Mouse (Mus musculus): Measurements from ENCODE around the gene Ano6. TPM values are rescaled to one million over a fixed set of nuclear protein-coding genes. Genes with fewer than 3 reads are reported as not detected.
A peak's percentile ranks its signal among the peaks of the same experiment; 100 is the strongest.

Gene Ano6
- polyA plus RNA-seq, 1 experiment from 2014 or later, result 46.4 TPM

DNA sequence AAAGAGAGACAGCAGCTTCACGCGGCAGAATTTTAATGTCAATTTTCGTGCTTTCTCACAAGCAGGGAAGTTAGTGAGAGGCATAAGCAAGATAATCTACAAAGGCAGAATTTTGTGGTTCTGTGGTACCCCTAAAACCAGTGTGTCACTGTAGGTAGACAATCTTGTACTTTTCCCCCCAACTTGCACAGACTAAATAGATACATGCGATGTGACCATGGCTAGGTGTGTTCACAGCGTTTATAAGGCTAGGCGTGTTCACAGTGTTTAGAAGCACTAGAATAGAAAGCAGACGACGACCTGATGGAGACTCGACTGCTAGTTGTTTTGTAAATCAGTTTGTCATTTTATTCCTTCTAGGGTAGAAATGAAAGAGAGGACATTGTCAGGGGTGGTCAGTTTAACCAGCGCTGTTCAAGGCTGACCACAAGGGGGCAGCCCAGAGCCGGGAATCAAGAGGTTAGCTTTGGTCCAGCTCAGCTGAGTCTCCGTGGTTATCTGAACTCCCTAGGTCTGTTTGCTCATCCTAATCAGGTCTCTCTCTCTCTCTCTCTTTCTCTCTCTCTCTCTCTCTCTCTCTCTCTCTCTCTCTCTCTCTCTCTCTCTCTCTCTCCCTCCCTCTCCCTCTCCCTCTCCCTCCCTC, 27.9 kb upstream of the Ano6 start:
- no peak overlapping the region for H3K4me2 ChIP-seq (replicated peaks; ENCODE audit: low read depth, low read length)
- no peaks in the 10 kb centered on the region for H3K36me3 ChIP-seq (ENCODE audit: control insufficient read depth, insufficient read depth, low read length)
- H3K27me3 ChIP-seq (ENCODE audit: control insufficient read depth, insufficient read depth, low read length), result no peaks in the 10 kb centered on the region
- WGBS, result 36% methylated on average over 12 of the region's 12 CpGs
- no peak overlapping the region for H3K4me3 ChIP-seq (ENCODE audit: low read depth, low read length)
- ATAC-seq (ENCODE audit: insufficient number of reproducible peaks, insufficient read depth, low FRiP score, low read depth), result peak; percentile 76; the same call in 1 of the 2 replicates
- no peaks in the 10 kb centered on the region for H3K9me3 ChIP-seq (ENCODE audit: control insufficient read depth, low read depth, low read length)
- no peak overlapping the region for H3K9ac ChIP-seq (replicated peaks; ENCODE audit: low read depth, low read length)
- no peaks in the 10 kb centered on the region for H3K4me1 ChIP-seq (ENCODE audit: control insufficient read depth, insufficient read depth, low read length)
- H3K27ac ChIP-seq (ENCODE audit: low read length), result no peak overlapping the region

- Histone ChIP-seq H3K9ac (replicated peaks; ENCODE audit: low read depth, low read length) (no peak overlapping the region), H3K4me3 (ENCODE audit: low read depth, low read length) (no peak overlapping the region), H3K9me3 (ENCODE audit: control insufficient read depth, low read depth, low read length) (no peaks in the 10 kb centered on the region), H3K4me1 (ENCODE audit: control insufficient read depth, insufficient read depth, low read length) (no peaks in the 10 kb centered on the region), H3K36me3 (ENCODE audit: control insufficient read depth, insufficient read depth, low read length) (no peaks in the 10 kb centered on the region), H3K27ac (ENCODE audit: low read length) (no peak overlapping the region), H3K4me2 (replicated peaks; ENCODE audit: low read depth, low read length) (no peak overlapping the region), H3K27me3 (ENCODE audit: control insufficient read depth, insufficient read depth, low read length) (no peaks in the 10 kb centered on the region)
- WGBS, result 40% methylated on average over 6 of the region's 6 CpGs
- no peak for ATAC-seq (ENCODE audit: insufficient number of reproducible peaks, insufficient read depth, low FRiP score, low read depth)
Observed at GRCm38 (mm10) chr15:95763464-95763863, 27.2 kb upstream of the Ano6 start.

- Histone ChIP-seq H3K27me3 (ENCODE audit: control insufficient read depth, insufficient read depth, low read length) (no peaks in the 10 kb centered on the region), H3K4me1 (ENCODE audit: control insufficient read depth, insufficient read depth, low read length) (no peaks in the 10 kb centered on the region), H3K36me3 (ENCODE audit: control insufficient read depth, insufficient read depth, low read length) (no peaks in the 10 kb centered on the region), H3K9me3 (ENCODE audit: control insufficient read depth, low read depth, low read length) (no peaks in the 10 kb centered on the region), H3K4me3 (ENCODE audit: low read depth, low read length) (no peak overlapping the region), H3K9ac (replicated peaks; ENCODE audit: low read depth, low read length) (no peak overlapping the region), H3K4me2 (replicated peaks; ENCODE audit: low read depth, low read length) (no peak overlapping the region), H3K27ac (ENCODE audit: low read length) (no peak overlapping the region)
- no peak for ATAC-seq (ENCODE audit: insufficient number of reproducible peaks, insufficient read depth, low FRiP score, low read depth)
- WGBS, result 93% methylated on average over 8 of the region's 8 CpGs
Observed at GRCm38 (mm10) chr15:95765271-95765670, 25.4 kb upstream of the Ano6 start.

- Histone ChIP-seq H3K4me1 (ENCODE audit: control insufficient read depth, insufficient read depth, low read length) (no peaks in the 10 kb centered on the region), H3K27ac (ENCODE audit: low read length) (no peak overlapping the region), H3K36me3 (ENCODE audit: control insufficient read depth, insufficient read depth, low read length) (no peaks in the 10 kb centered on the region), H3K4me2 (replicated peaks; ENCODE audit: low read depth, low read length) (no peak overlapping the region), H3K4me3 (ENCODE audit: low read depth, low read length) (no peak overlapping the region), H3K9ac (replicated peaks; ENCODE audit: low read depth, low read length) (no peak overlapping the region), H3K9me3 (ENCODE audit: control insufficient read depth, low read depth, low read length) (no peaks in the 10 kb centered on the region), H3K27me3 (ENCODE audit: control insufficient read depth, insufficient read depth, low read length) (no peaks in the 10 kb centered on the region)
- WGBS, result 80% methylated on average over 6 of the region's 6 CpGs
- ATAC-seq (ENCODE audit: insufficient number of reproducible peaks, insufficient read depth, low FRiP score, low read depth), result no peak
Observed at GRCm38 (mm10) chr15:95765936-95766335, 24.7 kb upstream of the Ano6 start.

- no peak for ATAC-seq (ENCODE audit: insufficient number of reproducible peaks, insufficient read depth, low FRiP score, low read depth)
- 69% methylated on average over 7 of the region's 7 CpGs for WGBS
Observed at GRCm38 (mm10) chr15:95767825-95768224, 22.8 kb upstream of the Ano6 start.

GRCm38 (mm10) chr15:95768703-95769102, 21.9 kb upstream of the Ano6 start:
- no peaks in the 10 kb centered on the region for H3K36me3 ChIP-seq (ENCODE audit: control insufficient read depth, insufficient read depth, low read length)
- H3K4me2 ChIP-seq (replicated peaks; ENCODE audit: low read depth, low read length), result no peak overlapping the region
- no peaks in the 10 kb centered on the region for H3K9me3 ChIP-seq (ENCODE audit: control insufficient read depth, low read depth, low read length)
- no peak overlapping the region for H3K27ac ChIP-seq (ENCODE audit: low read length)
- no peaks in the 10 kb centered on the region for H3K27me3 ChIP-seq (ENCODE audit: control insufficient read depth, insufficient read depth, low read length)
- 79% methylated on average over 5 of the region's 5 CpGs for WGBS
- no peak for ATAC-seq (ENCODE audit: insufficient number of reproducible peaks, insufficient read depth, low FRiP score, low read depth)
- H3K4me1 ChIP-seq (ENCODE audit: control insufficient read depth, insufficient read depth, low read length), result no peaks in the 10 kb centered on the region
- no peak overlapping the region for H3K4me3 ChIP-seq (ENCODE audit: low read depth, low read length)
- H3K9ac ChIP-seq (replicated peaks; ENCODE audit: low read depth, low read length), result no peak overlapping the region

More at GRCm38 (mm10) chr15:95767825-95768224, 22.8 kb upstream of the Ano6 start:
- no peaks in the 10 kb centered on the region for H3K4me1 ChIP-seq (ENCODE audit: control insufficient read depth, insufficient read depth, low read length)
- no peaks in the 10 kb centered on the region for H3K36me3 ChIP-seq (ENCODE audit: control insufficient read depth, insufficient read depth, low read length)
- H3K4me2 ChIP-seq (replicated peaks; ENCODE audit: low read depth, low read length), result no peak overlapping the region
- no peak overlapping the region for H3K27ac ChIP-seq (ENCODE audit: low read length)
- no peaks in the 10 kb centered on the region for H3K9me3 ChIP-seq (ENCODE audit: control insufficient read depth, low read depth, low read length)
- H3K27me3 ChIP-seq (ENCODE audit: control insufficient read depth, insufficient read depth, low read length), result no peaks in the 10 kb centered on the region
- no peak overlapping the region for H3K9ac ChIP-seq (replicated peaks; ENCODE audit: low read depth, low read length)
- no peak overlapping the region for H3K4me3 ChIP-seq (ENCODE audit: low read depth, low read length)

DNA sequence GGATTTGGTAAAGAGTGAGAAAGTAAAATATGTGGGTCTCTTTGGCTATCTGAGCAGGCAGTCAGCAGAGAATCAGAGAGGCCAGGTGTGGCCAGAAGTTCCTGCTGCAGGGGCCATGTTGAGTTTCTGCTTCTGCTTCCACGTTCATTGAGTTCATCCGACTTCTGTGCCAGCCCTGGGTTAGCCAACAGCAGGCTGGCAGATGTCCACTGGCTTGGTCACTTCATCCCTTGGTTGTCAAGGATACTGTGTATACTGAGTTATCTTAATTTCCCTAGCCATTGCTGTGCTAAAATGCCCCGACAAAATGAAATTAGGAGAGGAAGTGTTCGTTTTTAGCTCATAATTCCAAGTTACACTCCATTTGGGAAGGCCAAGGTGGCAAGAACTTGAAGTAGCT, 21.1 kb upstream of the Ano6 start:
- ATAC-seq (ENCODE audit: insufficient number of reproducible peaks, insufficient read depth, low FRiP score, low read depth), result no peak
- Histone ChIP-seq H3K4me1 (ENCODE audit: control insufficient read depth, insufficient read depth, low read length) (no peaks in the 10 kb centered on the region), H3K27ac (ENCODE audit: low read length) (no peak overlapping the region), H3K9ac (replicated peaks; ENCODE audit: low read depth, low read length) (no peak overlapping the region), H3K4me3 (ENCODE audit: low read depth, low read length) (no peak overlapping the region), H3K4me2 (replicated peaks; ENCODE audit: low read depth, low read length) (no peak overlapping the region), H3K27me3 (ENCODE audit: control insufficient read depth, insufficient read depth, low read length) (no peaks in the 10 kb centered on the region), H3K9me3 (ENCODE audit: control insufficient read depth, low read depth, low read length) (no peaks in the 10 kb centered on the region), H3K36me3 (ENCODE audit: control insufficient read depth, insufficient read depth, low read length) (no peaks in the 10 kb centered on the region)
- 76% methylated on average over 4 of the region's 4 CpGs for WGBS

- ATAC-seq (ENCODE audit: insufficient number of reproducible peaks, insufficient read depth, low FRiP score, low read depth), result no peak
- no peak overlapping the region for H3K27ac ChIP-seq (ENCODE audit: low read length)
Observed at GRCm38 (mm10) chr15:95770307-95770706, 20.3 kb upstream of the Ano6 start.

DNA sequence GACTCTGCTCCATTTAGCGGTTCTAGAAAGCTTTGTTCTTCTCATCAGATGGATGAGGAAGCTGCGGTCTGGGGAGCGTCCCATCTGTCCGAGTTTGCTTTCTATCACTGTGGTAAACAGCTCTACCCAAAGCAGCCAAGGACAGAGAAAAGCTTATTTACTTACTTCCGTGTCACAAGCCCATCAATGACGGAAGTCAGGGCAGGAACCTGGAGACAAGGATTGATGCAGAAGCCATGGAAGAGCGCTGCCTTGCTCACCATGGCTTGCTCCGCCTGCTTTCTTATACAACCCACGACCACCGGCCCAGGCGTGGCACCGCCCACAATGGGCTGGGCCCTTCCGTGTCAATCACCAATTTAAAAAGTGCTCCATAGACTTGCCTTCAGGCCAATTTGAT, 18.3 kb upstream of the Ano6 start:
- no peak for ATAC-seq (ENCODE audit: insufficient number of reproducible peaks, insufficient read depth, low FRiP score, low read depth)
- WGBS, result 52% methylated on average over 13 of the region's 13 CpGs
- Histone ChIP-seq H3K27ac (ENCODE audit: low read length) (no peak overlapping the region), H3K27me3 (ENCODE audit: control insufficient read depth, insufficient read depth, low read length) (no peaks in the 10 kb centered on the region), H3K9me3 (ENCODE audit: control insufficient read depth, low read depth, low read length) (no peaks in the 10 kb centered on the region), H3K4me3 (ENCODE audit: low read depth, low read length) (no peak overlapping the region), H3K4me1 (ENCODE audit: control insufficient read depth, insufficient read depth, low read length) (no peaks in the 10 kb centered on the region), H3K4me2 (replicated peaks; ENCODE audit: low read depth, low read length) (no peak overlapping the region), H3K36me3 (ENCODE audit: control insufficient read depth, insufficient read depth, low read length) (no peaks in the 10 kb centered on the region), H3K9ac (replicated peaks; ENCODE audit: low read depth, low read length) (no peak overlapping the region)

More at GRCm38 (mm10) chr15:95770307-95770706, 20.3 kb upstream of the Ano6 start:
- Histone ChIP-seq H3K4me1 (ENCODE audit: control insufficient read depth, insufficient read depth, low read length) (no peaks in the 10 kb centered on the region), H3K27me3 (ENCODE audit: control insufficient read depth, insufficient read depth, low read length) (no peaks in the 10 kb centered on the region), H3K9me3 (ENCODE audit: control insufficient read depth, low read depth, low read length) (no peaks in the 10 kb centered on the region), H3K4me3 (ENCODE audit: low read depth, low read length) (no peak overlapping the region), H3K9ac (replicated peaks; ENCODE audit: low read depth, low read length) (no peak overlapping the region), H3K36me3 (ENCODE audit: control insufficient read depth, insufficient read depth, low read length) (no peaks in the 10 kb centered on the region), H3K4me2 (replicated peaks; ENCODE audit: low read depth, low read length) (no peak overlapping the region)
- WGBS, result 83% methylated on average over 2 of the region's 2 CpGs

Measured in stomach, embryonic 14.5 days (tissue).